Mouse (Mus musculus) embryonic facial prominence, embryonic 12.5 days (tissue): ENCODE data around the gene Wars2. TPM values are rescaled to one million over a fixed set of nuclear protein-coding genes. Genes with fewer than 3 reads are reported as not detected.

ENCODE experiments used
- ATAC-seq: fragments of 200-750 bp; cut with Nextera tagmentation; 2 replicates; pipeline ENCODE4 v1.8.0; 2017; ENCODE audit not compliant: insufficient number of reproducible peaks, insufficient read depth, low FRiP score, low TSS enrichment
- H3K27ac ChIP-seq: fragments of 300-500 bp; sonication (generic); 2 replicates; pipeline ENCODE4 v1.5.1; 2016; ENCODE audit warnings: mild to moderate bottlenecking
- H3K27me3 ChIP-seq: fragments of 300-500 bp; sonication (generic); 2 replicates; pipeline ENCODE4 v1.6.1; 2016; ENCODE audit warnings: mild to moderate bottlenecking, moderate library complexity
- H3K36me3 ChIP-seq: fragments of 300-500 bp; sonication (generic); 2 replicates; pipeline ENCODE4 v1.6.1; 2016; ENCODE audit warnings: mild to moderate bottlenecking
- H3K4me1 ChIP-seq: fragments of 300-500 bp; sonication (generic); 2 replicates; pipeline ENCODE4 v1.6.1; 2016
- H3K4me2 ChIP-seq: fragments of 300-500 bp; sonication (generic); replicated peaks from 2 replicates; pipeline ENCODE4 v1.6.1; 2016; ENCODE audit warnings: mild to moderate bottlenecking, moderate library complexity
- H3K4me3 ChIP-seq: fragments of 300-500 bp; sonication (generic); 2 replicates; pipeline ENCODE4 v1.5.1; 2016; ENCODE audit warnings: mild to moderate bottlenecking
- H3K9ac ChIP-seq: fragments of 300-500 bp; sonication (generic); 2 replicates; pipeline ENCODE4 v1.6.1; 2016; ENCODE audit warnings: mild to moderate bottlenecking, moderate library complexity
- H3K9me3 ChIP-seq: fragments of 300-500 bp; sonication (generic); 2 replicates; pipeline ENCODE4 v1.6.1; 2016; ENCODE audit warnings: mild to moderate bottlenecking, moderate library complexity
- WGBS: fragments of 180-500 bp; shearing (Covaris S2); methylation state at CpG from one replicate; pipeline ENCODE4 v1.1.7; 2016; 5-methylcytosine and 5-hydroxymethylcytosine counted together
- polyA plus RNA-seq: library from polyadenylated mRNA; unstranded; fragments of >200 nt; fragmentation: Nextera tagmentation; extraction: Ambion mirVana; gene quantifications from 2 replicates; pipeline ENCODE4 v1.2.1, GENCODE M21; 2016

Wars2 gene
- polyA plus RNA-seq, 1 experiment from 2014 or later: 9.1 TPM

GRCm38 (mm10) chr3:99203331-99203730 is 62.5 kb downstream of the Wars2 start:
- ATAC-seq: no peak
- Histone ChIP-seq H3K27ac (no peak overlapping the region), H3K4me3 (no peak overlapping the region), H3K4me2 (no peak overlapping the region), H3K27me3 (no peaks in the 10 kb centered on the region), H3K9ac (no peak overlapping the region), H3K4me1 (no peaks in the 10 kb centered on the region), H3K9me3 (no peaks in the 10 kb centered on the region), H3K36me3 (no peaks in the 10 kb centered on the region)

- no peaks in the 10 kb centered on the region for H3K9me3 ChIP-seq
- no peak overlapping the region for H3K9ac ChIP-seq
- peaks cover 14% of the 10 kb centered on the region for H3K4me1 ChIP-seq
- no peak overlapping the region for H3K27ac ChIP-seq
- no peak overlapping the region for H3K4me2 ChIP-seq
- no peak for ATAC-seq
- no peaks in the 10 kb centered on the region for H3K27me3 ChIP-seq
- WGBS: 35% methylated on average over 1 of the region's 1 CpGs
- H3K36me3 ChIP-seq: no peaks in the 10 kb centered on the region
- no peak overlapping the region for H3K4me3 ChIP-seq
Observed at GRCm38 (mm10) chr3:99208416-99208815, 67.5 kb downstream of the Wars2 start.

GRCm38 (mm10) chr3:99211105-99211698 is 70.3 kb downstream of the Wars2 start:
- ATAC-seq: no peak
- no peaks in the 10 kb centered on the region for H3K27me3 ChIP-seq
- 0 out of 2 replicates have a peak overlapping the region, but pooled peaks have one; percentile 17 for H3K27ac ChIP-seq
- no peaks in the 10 kb centered on the region for H3K9me3 ChIP-seq
- H3K4me2 ChIP-seq: no peak overlapping the region
- no peak overlapping the region for H3K4me3 ChIP-seq
- H3K4me1 ChIP-seq: peaks cover 17% of the 10 kb centered on the region
- no peak overlapping the region for H3K9ac ChIP-seq
- WGBS: 38% methylated on average over 14 of the region's 14 CpGs
- peaks cover 4% of the 10 kb centered on the region; the same call in 1 of the 2 replicates for H3K36me3 ChIP-seq

- Histone ChIP-seq H3K9me3 (no peaks in the 10 kb centered on the region), H3K36me3 (no peaks in the 10 kb centered on the region), H3K4me2 (no peak overlapping the region), H3K4me1 (no peaks in the 10 kb centered on the region), H3K4me3 (no peak overlapping the region), H3K27ac (no peak overlapping the region), H3K9ac (no peak overlapping the region), H3K27me3 (no peaks in the 10 kb centered on the region)
- ATAC-seq: no peak
- 76% methylated on average over 2 of the region's 2 CpGs for WGBS
Observed at GRCm38 (mm10) chr3:99227807-99228206, 86.9 kb downstream of the Wars2 start.

- peak overlapping the region; percentile 43 for H3K4me2 ChIP-seq
- 0 out of 2 replicates have a peak overlapping the region, but pooled peaks have one; percentile 11 for H3K27ac ChIP-seq
- H3K4me3 ChIP-seq: peak overlapping the region; percentile 13
- no peaks in the 10 kb centered on the region for H3K9me3 ChIP-seq
- 0 out of 2 replicates have a peak, but pooled peaks have one; percentile 45 for ATAC-seq
- WGBS: 4% methylated on average over 20 of the region's 20 CpGs
- H3K36me3 ChIP-seq: no peaks in the 10 kb centered on the region
- 0 out of 2 replicates have a peak, but pooled peaks cover 3% of the 10 kb centered on the region for H3K4me1 ChIP-seq
- H3K9ac ChIP-seq: no peak overlapping the region
- H3K27me3 ChIP-seq: peaks cover 36% of the 10 kb centered on the region
Observed at GRCm38 (mm10) chr3:99233393-99234318, 92.8 kb downstream of the Wars2 start.

- 0 out of 2 replicates have a peak, but pooled peaks cover 3% of the 10 kb centered on the region for H3K4me1 ChIP-seq
- peak overlapping the region; percentile 13 for H3K4me3 ChIP-seq
- ATAC-seq: 0 out of 2 replicates have a peak, but pooled peaks have one; percentile 12
- WGBS: 6% methylated on average over 17 of the region's 17 CpGs
- H3K9ac ChIP-seq: no peak overlapping the region
- peak overlapping the region; percentile 43 for H3K4me2 ChIP-seq
- no peaks in the 10 kb centered on the region for H3K9me3 ChIP-seq
- no peaks in the 10 kb centered on the region for H3K36me3 ChIP-seq
- H3K27ac ChIP-seq: no peak overlapping the region
- H3K27me3 ChIP-seq: peaks cover 41% of the 10 kb centered on the region
Observed at GRCm38 (mm10) chr3:99234319-99234869, 93.5 kb downstream of the Wars2 start.

- 3% methylated on average over 23 of the region's 23 CpGs for WGBS
- Histone ChIP-seq H3K9ac (no peak overlapping the region), H3K4me1 (peaks cover 5% of the 10 kb centered on the region; the same call in 1 of the 2 replicates), H3K9me3 (no peaks in the 10 kb centered on the region), H3K4me3 (no peak overlapping the region), H3K36me3 (no peaks in the 10 kb centered on the region), H3K27me3 (peaks cover 50% of the 10 kb centered on the region), H3K27ac (no peak overlapping the region), H3K4me2 (no peak overlapping the region)
- no peak for ATAC-seq
Observed at GRCm38 (mm10) chr3:99235116-99235803, 94.4 kb downstream of the Wars2 start.

- WGBS: 5% methylated on average over 18 of the region's 18 CpGs
- Histone ChIP-seq H3K4me2 (no peak overlapping the region), H3K4me1 (peaks cover 6% of the 10 kb centered on the region; the same call in 1 of the 2 replicates), H3K27ac (no peak overlapping the region), H3K27me3 (peaks cover 51% of the 10 kb centered on the region), H3K36me3 (no peaks in the 10 kb centered on the region), H3K4me3 (no peak overlapping the region), H3K9me3 (no peaks in the 10 kb centered on the region), H3K9ac (no peak overlapping the region)
- no peak for ATAC-seq
Observed at GRCm38 (mm10) chr3:99235804-99236755, 95.2 kb downstream of the Wars2 start.

- H3K4me1 ChIP-seq: peaks cover 6% of the 10 kb centered on the region; the same call in 1 of the 2 replicates
- no peak overlapping the region for H3K4me2 ChIP-seq
- peaks cover 73% of the 10 kb centered on the region for H3K27me3 ChIP-seq
- no peak overlapping the region for H3K4me3 ChIP-seq
- no peak overlapping the region for H3K9ac ChIP-seq
- no peaks in the 10 kb centered on the region for H3K36me3 ChIP-seq
- 12% methylated on average over 1 of the region's 1 CpGs for WGBS
- ATAC-seq: no peak
- H3K27ac ChIP-seq: no peak overlapping the region
- H3K9me3 ChIP-seq: no peaks in the 10 kb centered on the region
Observed at GRCm38 (mm10) chr3:99238691-99239090, 97.8 kb downstream of the Wars2 start.

GRCm38 (mm10) chr3:99239301-99240045 is 98.6 kb downstream of the Wars2 start:
- H3K36me3 ChIP-seq: no peaks in the 10 kb centered on the region
- H3K9ac ChIP-seq: no peak overlapping the region
- H3K4me3 ChIP-seq: no peak overlapping the region
- H3K27ac ChIP-seq: no peak overlapping the region
- H3K27me3 ChIP-seq: peaks cover 77% of the 10 kb centered on the region
- H3K4me1 ChIP-seq: peaks cover 3% of the 10 kb centered on the region; the same call in 1 of the 2 replicates
- no peaks in the 10 kb centered on the region for H3K9me3 ChIP-seq
- 3% methylated on average over 20 of the region's 20 CpGs for WGBS
- 0 out of 2 replicates have a peak overlapping the region, but pooled peaks have one; percentile 39 for H3K4me2 ChIP-seq
- ATAC-seq: no peak
